In the genomic region with DNA sequence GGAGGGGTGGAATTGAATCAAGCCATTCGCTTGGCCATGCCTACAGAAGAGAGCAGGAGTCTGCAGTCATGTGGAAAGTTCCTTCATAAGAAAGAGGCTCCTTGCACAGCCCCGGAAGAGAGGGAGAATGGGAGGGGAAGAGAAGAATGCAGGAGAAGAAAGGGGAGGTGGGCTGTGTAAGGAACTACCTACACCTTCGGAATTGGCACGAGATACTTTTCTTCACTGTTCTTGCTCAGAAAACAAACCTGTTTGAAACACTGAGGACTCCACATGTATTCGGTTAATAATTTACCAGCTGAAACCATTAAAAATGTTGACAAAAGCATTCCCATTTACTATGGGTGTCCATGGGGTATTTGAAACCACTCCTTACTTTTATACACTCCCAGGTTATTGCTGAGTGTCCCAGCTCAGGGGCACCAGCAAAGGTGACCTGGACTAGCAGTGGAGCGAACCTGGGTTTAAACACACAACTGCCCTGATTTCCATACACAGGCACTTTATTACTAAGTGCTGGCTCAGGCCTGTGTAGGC, we compare ENCODE assay signal across 16 mouse cellular contexts.
DNase-seq lines count a peak whose midpoint lies in the region; ATAC-seq and TF ChIP-seq lines count a peak whose summit lies in the region.
"Had no signal": no experiment of that assay in that cellular context is flagged by ENCODE, and none has a peak within 500 bp of the region (broad histone marks: within the 10 kb centered on the region; RNA-seq: fewer than 3 reads in every experiment).

No protein-coding gene starts in this region.

- H3K27ac ChIP-seq in lung, postnatal 0 days (ENCODE audit: low read length): peak overlapping the region; percentile 71
- H3K27ac ChIP-seq: hindbrain, postnatal 0 days; liver, embryonic 14.5 days; neural tube, embryonic 12.5 days had no signal

- no peak overlapping the region for H3K4me3 ChIP-seq in lung, postnatal 0 days (ENCODE audit: low read depth, low read length)
- H3K4me3 ChIP-seq in lung, adult 2 months (replicated peaks; ENCODE audit: extremely low read depth, low read depth, low read length): no peak overlapping the region
- H3K4me3 ChIP-seq: heart, embryonic 12.5 days; neural tube, embryonic 12.5 days had no signal

- no peak for TF ChIP-seq EP300 in lung, postnatal 0 days (IDR thresholded peaks at IDR 0.05)

- no peak for TF ChIP-seq CTCF in lung, postnatal 0 days (IDR thresholded peaks at IDR 0.05)
- TF ChIP-seq CTCF in lung, adult 2 months (IDR thresholded peaks at IDR 0.05; ENCODE audit: insufficient read depth, low read length): no peak

- DNase-seq in lung, postnatal 0 days (ENCODE audit: low spot score): peak; percentile 71
- no peak for DNase-seq in lung, adult 2 months
- peak; percentile 60 to 84 for DNase-seq in kidney, adult 8-10 months
- DNase-seq in kidney, postnatal 36 days: peak; percentile 50 to 74
- no peak for DNase-seq in spleen, adult 18-20 months
- no peak for DNase-seq in MN1 (ENCODE audit: low spot score)
- DNase-seq: adrenal gland, adult 8-10 months; cerebellum, adult 18-20 months; gastrocnemius, postnatal 36 days; heart, postnatal 4 days had no signal

- no peaks in the 10 kb centered on the region for H3K36me3 ChIP-seq in lung, postnatal 0 days (ENCODE audit: insufficient read depth, low read length)
- H3K36me3 ChIP-seq: G1E; heart, embryonic 12.5 days; neural tube, embryonic 12.5 days had no signal

- TF ChIP-seq POLR2A in lung, adult 2 months (IDR thresholded peaks at IDR 0.05; ENCODE audit: borderline replicate concordance, extremely low read depth, low read depth, low read length): no peak

- peak; percentile 56 for ATAC-seq in lung, postnatal 0 days
- no peak for ATAC-seq in megakaryocyte-erythroid progenitor cell, adult 5-6 weeks (replicated peaks; ENCODE audit: low FRiP score, low TSS enrichment, poor library complexity, severe bottlenecking)
- ATAC-seq: hindbrain, postnatal 0 days had no signal

- no peaks in the 10 kb centered on the region for H3K4me1 ChIP-seq in lung, postnatal 0 days (ENCODE audit: insufficient read depth, low read depth, low read length)
- H3K4me1 ChIP-seq in lung, adult 2 months (ENCODE audit: control insufficient read depth, insufficient read depth, low read length): no peaks in the 10 kb centered on the region; the same call in 1 of the 2 replicates
- H3K4me1 ChIP-seq: neural tube, embryonic 12.5 days had no signal

- 57% methylated on average over 6 of the region's 6 CpGs for WGBS in lung, postnatal 0 days
- WGBS in lung, adult 2 months: 77% methylated on average over 6 of the region's 6 CpGs

- no peak overlapping the region for H3K9ac ChIP-seq in lung, postnatal 0 days (replicated peaks; ENCODE audit: low read depth)
- H3K9ac ChIP-seq: heart, embryonic 12.5 days; liver, embryonic 14.5 days; neural tube, embryonic 12.5 days had no signal

- no peaks in the 10 kb centered on the region for H3K9me3 ChIP-seq in lung, postnatal 0 days (ENCODE audit: low read length)
- H3K9me3 ChIP-seq: G1E; neural tube, embryonic 12.5 days had no signal

- H3K4me2 ChIP-seq in lung, postnatal 0 days (replicated peaks; ENCODE audit: low read depth, low read length): no peak overlapping the region
- H3K4me2 ChIP-seq: heart, embryonic 12.5 days; neural tube, embryonic 12.5 days had no signal

- H3K27me3 ChIP-seq in lung, postnatal 0 days (replicated peaks; ENCODE audit: insufficient read depth, low read length): no peaks in the 10 kb centered on the region
- H3K27me3 ChIP-seq: heart, embryonic 12.5 days; neural tube, embryonic 12.5 days had no signal

Comparison
In these comparisons a context has a peak if more than half of its experiments do, and no peak if none do; other contexts are left out.
1. DNase-seq: peak in lung, postnatal 0 days (single experiment), kidney, adult 8-10 months (2 of 2) and kidney, postnatal 36 days (2 of 2); none in lung, adult 2 months (single experiment), spleen, adult 18-20 months (0 of 2) and MN1 (single experiment).